Mouse (Mus musculus) layer of hippocampus, postnatal 25 days (tissue): ENCODE data around the gene Zc3h7b. TPM values are rescaled to one million over a fixed set of nuclear protein-coding genes. Genes with fewer than 3 reads are reported as not detected.

Experiments
- DNase-seq, 2 experiments: peaks; one replicate each; pipeline ENCODE4 v3.0.0; 2022; ENCODE audit warnings: mixed read lengths in 2 of 2, low spot score in 1 of 2; ENCODE audit errors: extremely low spot score in 1 of 2
- total RNA-seq, 2 experiments: library from RNA; stranded (reverse); gene quantifications; 2 replicates each; pipeline ENCODE4 v1.2.3; 2021

Gene Zc3h7b
- total RNA-seq, 2 experiments from 2014 or later, result 145 to 150 TPM

GRCm38 (mm10) chr15:81836966-81837920 lies 92.4 kb downstream of the Zc3h7b start:
- no peak for DNase-seq

GRCm38 (mm10) chr15:81838554-81839235 lies 93.8 kb downstream of the Zc3h7b start:
- DNase-seq, result no peak

- peak in 1 of 2 experiments; percentile 57 for DNase-seq
Measured at GRCm38 (mm10) chr15:81839634-81840033, 94.8 kb downstream of the Zc3h7b start.

GRCm38 (mm10) chr15:81840306-81840705 lies 95.4 kb downstream of the Zc3h7b start:
- DNase-seq, result no peak

- no peak for DNase-seq
Measured at GRCm38 (mm10) chr15:81842275-81842674, 97.4 kb downstream of the Zc3h7b start.

GRCm38 (mm10) chr15:81845033-81845625 lies 100.3 kb downstream of the Zc3h7b start:
- DNase-seq, result no peak

GRCm38 (mm10) chr15:81845724-81846123 lies 100.9 kb downstream of the Zc3h7b start:
- no peak for DNase-seq

Other genes with a start within 250 kb of the Zc3h7b start
- 10 to 100 TPM; 69.2 to 72.8 TPM for gene Ep300, start 159.7 kb upstream of the Zc3h7b start, total RNA-seq
- gene L3mbtl2, start 81.2 kb upstream of the Zc3h7b start, total RNA-seq, result 10 to 100 TPM; 36.9 to 40.2 TPM
- gene Chadl, start 47.8 kb upstream of the Zc3h7b start, total RNA-seq, result 10 to 100 TPM; 19.2 to 21.5 TPM
- 100 to 1,000 TPM; 146 to 164 TPM for gene Rangap1, start 473 bp downstream of the Zc3h7b start, total RNA-seq
- gene Tef, start 57.4 kb downstream of the Zc3h7b start, total RNA-seq, result 100 to 1,000 TPM; 237 to 266 TPM
- gene Tob2, start 113.7 kb downstream of the Zc3h7b start, total RNA-seq, result 10 to 100 TPM; 27.7 to 34.1 TPM
- 10 to 100 TPM; 32.6 to 40.0 TPM for gene Phf5a, start 126.9 kb downstream of the Zc3h7b start, total RNA-seq
- 100 to 1,000 TPM; 475 to 495 TPM for gene Aco2, start 127.3 kb downstream of the Zc3h7b start, total RNA-seq
- gene Polr3h, start 181.2 kb downstream of the Zc3h7b start, total RNA-seq, result 10 to 100 TPM; 48.0 to 52.8 TPM
- gene Csdc2, start 191.7 kb downstream of the Zc3h7b start, total RNA-seq, result 10 to 100 TPM; 89.9 to 90.2 TPM
- gene Pmm1, start 215.9 kb downstream of the Zc3h7b start, total RNA-seq, result 100 to 1,000 TPM; 209 to 227 TPM
- not detected for gene 1700029P11Rik, start 235.5 kb downstream of the Zc3h7b start, total RNA-seq
- gene Xrcc6, start 242.8 kb downstream of the Zc3h7b start, total RNA-seq, result 10 to 100 TPM; 23.5 to 24.0 TPM